Mouse (Mus musculus) sigmoid colon, adult 10 weeks (tissue): ENCODE measurements around the gene Tex21. TPM values are rescaled to one million over a fixed set of nuclear protein-coding genes. Genes with fewer than 3 reads are reported as not detected.

Source experiments
- polyA plus RNA-seq: library from polyadenylated mRNA; stranded (reverse); fragments of 350-450 nt; fragmentation: Illumina TruSeq; extraction: RNeasy Lipid Tissue Mini Kit (QIAGEN cat#74804); gene quantifications from one replicate; pipeline ENCODE4 v1.2.3, GENCODE M21; 2014; ENCODE audit warnings: low read depth, low replicate concordance

The Tex21 gene
- polyA plus RNA-seq = not detected

DNA sequence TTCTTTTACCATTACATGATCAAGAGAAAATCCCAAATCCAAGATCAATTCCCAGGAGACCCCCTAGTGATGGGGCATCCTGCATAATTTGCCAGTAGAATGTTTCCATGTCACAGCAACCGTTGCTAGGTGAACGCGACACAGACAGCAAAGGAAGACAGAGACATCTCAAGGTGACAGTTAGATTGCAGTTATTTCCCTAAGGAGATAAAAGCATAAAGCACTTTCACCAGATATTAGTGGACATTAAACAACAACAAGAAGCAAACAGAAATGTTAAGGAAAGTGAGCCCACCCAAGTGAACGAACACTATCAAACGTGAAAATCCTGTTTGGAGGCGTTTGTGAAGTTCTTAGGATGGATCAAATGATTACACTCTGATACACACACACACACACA is at the start of gene Tex21:
Tex21 (minus strand) TSS at position 101 of the 400 bp plus-strand sequence.

GRCm38 (mm10) chr12:76254725-76255498 is 8.4 kb upstream of the Tex21 start, which contains the start of gene Mthfd1:
Mthfd1 (plus strand) TSS chr12:76255298.

DNA sequence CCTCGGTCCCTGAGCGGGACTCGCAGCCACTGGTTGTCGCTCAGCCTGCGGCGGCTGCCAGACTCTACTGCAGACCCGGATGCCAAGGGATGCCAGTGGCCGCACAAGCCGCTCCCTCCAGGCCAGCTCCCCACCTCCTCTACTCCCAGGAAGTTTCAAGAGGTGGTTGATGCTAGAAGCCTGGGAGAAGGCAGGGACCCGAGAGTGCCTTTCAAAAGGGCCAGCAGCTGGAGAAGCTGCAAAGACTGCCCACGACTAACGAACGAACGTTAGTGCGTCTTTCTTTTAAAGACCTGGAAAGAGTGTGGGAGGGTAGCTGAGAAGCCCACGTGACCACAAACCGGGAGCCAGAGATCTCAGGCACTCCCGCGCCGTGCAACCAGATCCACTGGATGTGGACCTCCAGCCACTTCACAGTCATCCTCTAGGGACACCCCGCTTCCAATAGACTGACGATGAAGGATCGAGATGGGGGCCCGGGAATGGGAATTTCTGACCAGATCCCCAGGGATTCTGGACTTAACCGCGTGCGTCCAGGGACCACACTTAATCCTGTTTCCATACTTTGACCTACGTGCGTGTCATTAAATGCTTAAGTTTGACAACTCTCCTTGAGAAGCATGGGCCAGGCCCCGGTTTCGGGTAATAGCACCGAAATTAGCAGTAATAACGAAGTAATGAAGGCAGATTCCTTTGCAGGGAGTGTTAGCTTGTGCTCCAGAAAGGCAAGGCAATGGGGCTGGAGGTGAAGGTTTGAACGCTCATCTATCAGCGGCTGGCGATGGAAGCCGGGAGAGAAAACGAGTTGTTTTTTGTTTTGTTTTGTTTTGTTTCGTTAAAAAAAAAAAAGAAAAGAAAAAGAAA is 69.3 kb downstream of the Tex21 start, which contains the start of gene Esr2:
Esr2 (minus strand) TSS at position 260 of the 864 bp plus-strand sequence.

Other genes starting within 250 kb of the Tex21 start
- 1.2 TPM for gene Esr2, start 69.5 kb downstream of the Tex21 start, polyA plus RNA-seq
- 17.2 TPM for gene Mthfd1, start 8.6 kb upstream of the Tex21 start, polyA plus RNA-seq
- 0.47 TPM for gene Akap5, start 78.1 kb upstream of the Tex21 start, polyA plus RNA-seq
- gene Zbtb25, start 122.9 kb upstream of the Tex21 start, polyA plus RNA-seq = 15.8 TPM
- gene Zbtb1, start 123.5 kb upstream of the Tex21 start, polyA plus RNA-seq = 17.7 TPM
- 4.1 TPM for gene Hspa2, start 157.4 kb upstream of the Tex21 start, polyA plus RNA-seq
- not detected for gene Ppp1r36, start 170.8 kb upstream of the Tex21 start, polyA plus RNA-seq